Mouse (Mus musculus): ENCODE results near the gene Ptpn1.

DNA sequence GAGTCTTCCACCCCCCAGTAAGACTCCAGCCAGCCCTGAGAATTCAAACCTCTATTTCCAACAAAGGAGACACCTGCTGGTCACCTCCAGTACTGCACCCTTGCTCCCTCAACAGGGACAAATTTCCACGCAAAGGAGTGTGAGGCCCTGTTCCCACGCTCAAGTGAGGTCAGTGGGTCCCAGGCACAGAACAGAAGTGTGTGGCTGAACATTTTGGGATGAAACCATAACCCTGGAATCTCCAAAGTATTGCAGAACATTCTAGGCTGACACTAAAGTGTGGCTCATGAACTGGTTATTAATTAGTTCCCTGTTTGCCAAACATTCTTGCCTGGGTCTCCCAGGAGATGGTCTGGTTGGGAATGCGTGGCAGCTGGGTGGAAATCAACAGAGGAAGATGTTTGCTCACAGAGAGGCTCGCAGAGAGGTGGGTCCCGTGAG lies 85.1 kb downstream of the Ptpn1 start:
- peak; percentile 91 for TF ChIP-seq CTCF (IDR thresholded peaks at IDR 0.05; ENCODE audit: low read depth, low read length)
- TF ChIP-seq GATA1 (IDR thresholded peaks at IDR 0.05; ENCODE audit: borderline replicate concordance, low read length): no peak

All from G1E (cell line).